Mouse (Mus musculus): ENCODE data around the gene Dcp1a.

Dcp1a gene

GRCm38 (mm10) chr14:30479361-30479948 is at the start of gene Dcp1a:
Gene Dcp1a, plus strand, starts transcription at chr14:30479535.
- in situ Hi-C loops (cut with MboI; ENCODE audit: low sequenced_read_pairs) = no loop called here

GRCm38 (mm10) chr14:30429606-30430005 is 49.7 kb upstream of the Dcp1a start:
- in situ Hi-C loops (cut with MboI; ENCODE audit: low sequenced_read_pairs) = no loop called here

- in situ Hi-C loops (cut with MboI; ENCODE audit: low sequenced_read_pairs) = no loop called here
These were observed 49.3 kb upstream of the Dcp1a start for GRCm38 (mm10) chr14:30430026-30430425.

GRCm38 (mm10) chr14:30430446-30430845 is 48.9 kb upstream of the Dcp1a start:
- in situ Hi-C loops (cut with MboI; ENCODE audit: low sequenced_read_pairs) = no loop called here

- in situ Hi-C loops (cut with MboI; ENCODE audit: low sequenced_read_pairs) = no loop called here
These were observed 44.0 kb upstream of the Dcp1a start for GRCm38 (mm10) chr14:30435316-30435715.

- in situ Hi-C loops (cut with MboI; ENCODE audit: low sequenced_read_pairs) = no loop called here
These were observed 39.4 kb upstream of the Dcp1a start for GRCm38 (mm10) chr14:30439915-30440314.

- in situ Hi-C loops (cut with MboI; ENCODE audit: low sequenced_read_pairs) = loop anchor here (5.0 kb wide), 1 partner anchor 324 kb away; no protein-coding TSS in a partner anchor
These were observed 23.3 kb upstream of the Dcp1a start for GRCm38 (mm10) chr14:30455801-30456595.

- in situ Hi-C loops (cut with MboI; ENCODE audit: low sequenced_read_pairs) = loop anchor here (5.0 kb wide), 1 partner anchor 325 kb away; no protein-coding TSS in a partner anchor
These were observed 21.9 kb upstream of the Dcp1a start for GRCm38 (mm10) chr14:30457436-30457835.

- in situ Hi-C loops (cut with MboI; ENCODE audit: low sequenced_read_pairs) = loop anchor here (5.0 kb wide), 1 partner anchor 326 kb away; no protein-coding TSS in a partner anchor
These were observed 21.4 kb upstream of the Dcp1a start for GRCm38 (mm10) chr14:30457897-30458296.

- in situ Hi-C loops (cut with MboI; ENCODE audit: low sequenced_read_pairs) = loop anchor here (5.0 kb wide), 1 partner anchor 327 kb away; no protein-coding TSS in a partner anchor
These were observed 20.5 kb upstream of the Dcp1a start for GRCm38 (mm10) chr14:30458820-30459219.

GRCm38 (mm10) chr14:30459891-30460523 is 19.3 kb upstream of the Dcp1a start:
- in situ Hi-C loops (cut with MboI; ENCODE audit: low sequenced_read_pairs) = loop anchor here (5.0 kb wide), 1 partner anchor 328 kb away; no protein-coding TSS in a partner anchor

- in situ Hi-C loops (cut with MboI; ENCODE audit: low sequenced_read_pairs) = no loop called here
These were observed 16.0 kb upstream of the Dcp1a start for GRCm38 (mm10) chr14:30463312-30463711.

- in situ Hi-C loops (cut with MboI; ENCODE audit: low sequenced_read_pairs) = no loop called here
These were observed 5.7 kb upstream of the Dcp1a start for GRCm38 (mm10) chr14:30473605-30474004.

GRCm38 (mm10) chr14:30474416-30474815 is 4.9 kb upstream of the Dcp1a start:
- in situ Hi-C loops (cut with MboI; ENCODE audit: low sequenced_read_pairs) = no loop called here

- in situ Hi-C loops (cut with MboI; ENCODE audit: low sequenced_read_pairs) = no loop called here
These were observed 12.0 kb downstream of the Dcp1a start, which contains the start of gene Cacna1d for GRCm38 (mm10) chr14:30491342-30491741. Gene Cacna1d, minus strand, starts transcription at chr14:30491455.

- in situ Hi-C loops (cut with MboI; ENCODE audit: low sequenced_read_pairs) = no loop called here
These were observed 13.9 kb downstream of the Dcp1a start for GRCm38 (mm10) chr14:30493276-30493675.

- in situ Hi-C loops (cut with MboI; ENCODE audit: low sequenced_read_pairs) = no loop called here
These were observed 15.7 kb downstream of the Dcp1a start for GRCm38 (mm10) chr14:30494998-30495397.

GRCm38 (mm10) chr14:30498202-30498601 is 18.9 kb downstream of the Dcp1a start:
- in situ Hi-C loops (cut with MboI; ENCODE audit: low sequenced_read_pairs) = no loop called here

- in situ Hi-C loops (cut with MboI; ENCODE audit: low sequenced_read_pairs) = no loop called here
These were observed 25.7 kb downstream of the Dcp1a start for GRCm38 (mm10) chr14:30504990-30505389.

GRCm38 (mm10) chr14:30510214-30510763 is 31.0 kb downstream of the Dcp1a start:
- in situ Hi-C loops (cut with MboI; ENCODE audit: low sequenced_read_pairs) = no loop called here

- in situ Hi-C loops (cut with MboI; ENCODE audit: low sequenced_read_pairs) = no loop called here
These were observed 33.6 kb downstream of the Dcp1a start for GRCm38 (mm10) chr14:30512896-30513295.

Data from CH12F3 (cell line).